Mouse (Mus musculus) liver, postnatal 0 days (tissue): ENCODE measurements around the gene Prex1.

Experiments
- CTCF ChIP-seq: sonication (generic); IDR thresholded peaks from 2 replicates; pipeline ENCODE4 v1.5.1; 2016; ENCODE audit warnings: antibody characterized with exemption, low read depth
- EP300 ChIP-seq: IDR thresholded peaks from 2 replicates; pipeline ENCODE4 v1.6.1; 2016; ENCODE audit warnings: antibody characterized with exemption, low read depth, mild to moderate bottlenecking

DNA sequence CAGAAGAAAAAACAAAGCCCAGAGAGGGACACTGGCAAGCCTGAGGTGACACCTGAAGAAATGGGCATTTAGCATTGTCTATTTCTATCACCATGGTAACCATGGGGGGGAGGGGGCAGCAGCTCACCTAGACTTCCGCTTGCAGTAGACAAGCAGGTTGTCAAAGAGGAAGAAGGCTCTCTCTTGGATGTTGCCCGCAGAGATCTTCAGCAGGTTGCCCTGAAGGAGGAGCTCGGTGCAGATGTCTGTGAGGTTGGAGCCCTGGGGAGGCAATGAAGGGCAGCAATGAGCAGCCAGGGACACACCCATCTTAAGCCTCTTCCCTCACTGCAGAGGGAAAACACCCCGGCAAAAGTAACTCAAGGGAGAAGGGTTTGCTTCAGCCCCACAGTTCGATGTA is 95.9 kb downstream of the Prex1 start:
- no peak for TF ChIP-seq CTCF
- TF ChIP-seq EP300 = no peak
